Mouse (Mus musculus) skeletal muscle tissue, adult 2 months (tissue): ENCODE results near the gene Polr1d.

Experiments
- DNase-seq: peaks from one replicate; pipeline ENCODE4 v3.0.0-alpha.2; 2012; ENCODE audit warnings: low read depth, low spot score

Gene Polr1d

DNA sequence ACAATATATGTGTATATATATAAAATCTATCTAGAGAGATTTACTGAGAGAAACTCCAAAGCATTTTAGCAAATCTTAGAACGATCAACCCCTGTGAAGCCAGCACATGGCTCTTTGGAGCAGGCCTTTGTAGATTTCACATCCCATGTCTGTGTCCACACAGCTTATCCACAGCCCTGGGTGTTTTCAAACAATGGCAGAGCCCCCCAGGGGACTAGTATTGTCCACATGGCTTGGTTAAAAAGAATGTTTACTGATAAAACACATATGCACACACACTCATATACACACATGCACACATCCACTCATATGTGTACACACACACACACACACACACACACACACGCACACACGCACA, 58.2 kb downstream of the Polr1d start:
- DNase-seq, result no peak

DNA sequence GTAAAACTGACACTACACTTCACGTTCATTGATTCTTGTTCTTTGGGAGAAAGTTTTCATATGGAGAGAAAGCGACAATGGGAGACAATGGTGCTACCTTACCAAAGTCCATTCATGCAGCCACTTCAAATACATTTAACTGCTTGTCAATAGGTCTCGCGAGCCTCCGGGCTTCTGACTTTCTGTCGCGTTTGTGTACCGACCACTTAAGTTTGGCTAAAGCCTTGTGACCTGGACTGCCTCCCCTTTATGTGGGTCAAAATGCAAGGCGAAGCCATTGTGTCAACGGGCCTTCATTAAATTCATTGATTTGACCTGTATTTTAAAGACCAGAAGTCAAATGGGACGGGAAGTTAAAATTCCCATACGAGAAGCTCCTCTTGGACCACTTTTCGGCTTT, 59.1 kb downstream of the Polr1d start:
- no peak for DNase-seq

DNA sequence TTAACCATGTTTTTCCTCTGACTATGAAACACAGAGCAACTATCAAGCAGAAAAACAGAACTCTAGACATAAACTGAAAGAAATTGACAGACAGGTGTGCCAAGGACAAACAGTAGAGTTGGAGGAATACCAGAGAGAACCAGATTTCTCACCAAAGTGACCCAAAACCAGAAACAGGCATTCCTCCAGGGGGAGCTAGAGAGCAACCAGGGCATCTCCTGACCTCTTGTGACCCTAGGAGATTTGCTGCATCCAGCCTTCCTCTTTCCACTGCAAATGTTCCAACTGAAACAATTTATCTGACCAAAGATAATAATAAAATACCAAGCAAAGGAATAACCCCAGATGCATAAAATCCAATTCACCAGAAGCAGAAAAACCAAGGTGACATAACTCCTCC, 70.5 kb downstream of the Polr1d start:
- no peak for DNase-seq

DNA sequence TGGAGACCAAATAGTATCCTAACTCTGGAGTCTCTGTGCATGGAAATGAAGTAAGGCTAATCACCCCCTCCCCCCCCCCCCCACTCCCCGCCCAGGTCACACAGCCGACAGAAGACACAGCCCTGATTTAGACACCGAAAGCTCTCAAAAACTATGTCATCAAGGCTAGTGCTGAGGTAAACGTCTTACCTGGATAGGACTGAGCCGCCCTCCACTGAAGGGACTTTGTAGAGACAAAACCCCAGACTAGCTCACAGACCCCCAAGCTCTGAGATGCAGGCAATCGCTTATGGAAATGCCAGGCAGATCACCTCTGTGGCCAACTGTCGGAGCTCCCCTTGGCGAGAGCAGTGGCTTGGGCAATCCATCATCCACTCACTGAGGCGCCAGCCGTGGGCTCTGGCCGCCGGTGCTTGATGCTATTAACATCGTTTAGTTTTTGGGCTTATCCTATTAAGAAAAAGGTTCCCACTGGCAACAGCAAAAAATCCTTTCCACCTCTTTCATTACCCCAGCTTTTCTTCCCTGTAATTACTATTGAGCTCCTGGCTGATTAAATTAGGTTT, 78.0 kb downstream of the Polr1d start:
- DNase-seq, result no peak

DNA sequence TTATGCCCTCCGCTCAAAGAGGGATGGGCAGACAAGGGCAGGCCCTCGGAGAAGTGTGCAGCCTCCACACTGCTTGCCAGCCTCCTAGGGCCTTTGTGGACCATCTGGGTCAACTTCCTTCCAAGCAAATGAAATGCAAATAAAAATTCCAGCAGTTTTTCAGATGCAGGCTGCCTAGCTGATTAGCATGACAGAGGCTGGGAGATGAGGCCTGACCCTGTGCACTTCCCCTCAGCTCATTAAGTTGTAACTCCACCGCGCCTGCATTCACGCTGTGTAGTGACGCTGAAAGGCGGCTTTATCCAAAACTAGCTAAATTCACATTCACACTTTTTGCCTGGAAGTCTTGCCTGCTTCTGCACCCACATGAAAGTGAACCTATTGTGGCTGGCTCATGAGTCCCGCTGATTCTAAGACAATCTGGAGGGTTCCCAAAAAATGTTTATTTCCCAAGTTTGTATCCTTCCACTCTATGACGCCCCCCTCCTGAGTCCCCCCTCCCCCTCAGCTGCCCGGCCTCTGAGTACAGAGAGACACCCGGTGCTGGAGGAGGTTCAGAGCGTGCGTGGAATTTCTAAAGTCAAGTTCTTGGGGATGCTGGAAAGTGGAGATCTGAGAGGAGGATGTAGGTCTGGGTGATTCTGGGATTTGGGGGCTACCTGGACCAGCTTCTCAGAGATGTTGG, 78.7 kb downstream of the Polr1d start:
- DNase-seq, result no peak

DNA sequence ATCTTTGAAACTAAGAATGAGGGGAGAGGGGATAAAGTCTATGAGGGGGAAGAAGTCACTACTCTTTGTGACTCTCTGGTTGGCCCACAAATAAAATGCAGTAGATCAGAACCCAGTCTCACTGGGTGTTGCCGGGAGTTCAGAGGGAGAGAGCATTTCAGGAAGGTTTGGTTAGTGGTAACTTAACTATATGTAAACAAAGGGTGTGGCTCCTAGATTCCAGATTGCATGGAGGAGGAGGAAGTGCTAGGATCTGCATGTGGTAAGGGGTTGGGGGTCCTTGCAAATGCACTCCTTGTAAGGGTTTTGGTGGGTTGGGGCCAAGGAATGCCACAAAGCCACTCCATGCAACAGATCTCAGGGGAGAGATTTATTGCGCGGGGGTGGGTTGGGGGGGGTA, 79.5 kb downstream of the Polr1d start:
- no peak for DNase-seq

DNA sequence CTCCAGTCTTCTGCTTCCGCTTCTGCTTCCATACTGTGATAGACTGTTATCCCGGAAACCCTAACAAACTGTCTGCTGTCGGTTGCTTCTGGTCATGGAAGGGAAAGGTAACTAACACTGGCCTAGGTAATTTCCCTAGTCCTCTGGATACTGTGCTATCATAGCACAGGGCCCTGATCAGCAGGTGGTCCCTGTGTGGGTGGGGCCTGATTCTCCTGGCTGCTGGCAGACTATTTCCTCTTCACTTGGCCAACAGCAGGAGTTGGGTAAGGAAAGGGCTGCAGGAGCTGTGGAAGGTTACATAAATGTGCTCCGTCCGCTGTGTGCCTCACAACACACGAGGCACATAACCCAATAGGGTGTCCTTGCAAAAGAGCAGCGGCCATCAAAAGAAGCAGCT, 80.6 kb downstream of the Polr1d start:
- no peak for DNase-seq

DNA sequence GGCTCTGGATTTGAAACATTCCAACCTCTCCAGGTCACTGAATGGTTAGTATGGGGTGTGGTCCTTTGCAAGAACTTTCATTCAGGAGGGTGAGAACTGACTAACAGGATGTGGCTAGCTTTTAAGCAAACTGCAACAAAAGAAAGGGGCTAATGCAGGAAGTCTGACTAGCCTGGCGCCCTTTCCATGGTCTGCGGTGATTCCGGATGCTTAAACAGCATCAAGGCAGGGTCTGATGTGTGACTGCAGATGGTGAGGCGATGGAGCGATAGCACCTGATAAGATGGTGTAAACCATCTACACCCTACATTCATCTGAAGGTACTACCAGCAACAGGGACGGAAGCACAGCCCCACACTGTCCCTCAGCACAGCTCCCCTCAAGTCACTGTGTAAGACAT, 82.5 kb downstream of the Polr1d start:
- no peak for DNase-seq

DNA sequence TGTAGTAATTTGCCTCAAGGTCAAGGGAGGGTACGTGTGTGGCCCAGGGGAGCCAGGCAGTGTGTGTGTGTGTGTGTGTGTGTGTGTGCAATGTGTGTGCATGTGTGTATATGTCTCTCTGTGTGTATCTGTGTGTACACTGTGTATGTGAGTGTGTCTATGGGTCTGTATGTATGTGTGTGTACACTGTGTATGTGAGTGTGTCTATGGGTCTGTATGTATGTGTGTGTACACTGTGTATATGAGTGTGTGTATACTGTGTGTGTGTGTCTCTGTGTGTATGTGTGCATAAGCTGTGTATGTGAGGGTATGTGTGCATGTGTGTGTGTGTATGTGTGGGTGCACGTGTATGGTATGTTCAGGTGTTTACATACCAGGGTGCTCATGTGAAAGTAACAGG, 82.9 kb downstream of the Polr1d start:
- DNase-seq, result no peak
